Mouse (Mus musculus): ENCODE measurements around the gene Tcp10c. TPM values are rescaled to one million over a fixed set of nuclear protein-coding genes. Genes with fewer than 3 reads are reported as not detected.
"Not testable (repeated sequence)": the region's sequence is repeated elsewhere in the genome, so short reads cannot be mapped to it uniquely, and the experiment has no call there.

Gene Tcp10c
- total RNA-seq (2015; ENCODE audit: low replicate concordance): not detected in 2 replicates
- total RNA-seq (2017; ENCODE audit: low replicate concordance): not detected in 2 replicates

DNA sequence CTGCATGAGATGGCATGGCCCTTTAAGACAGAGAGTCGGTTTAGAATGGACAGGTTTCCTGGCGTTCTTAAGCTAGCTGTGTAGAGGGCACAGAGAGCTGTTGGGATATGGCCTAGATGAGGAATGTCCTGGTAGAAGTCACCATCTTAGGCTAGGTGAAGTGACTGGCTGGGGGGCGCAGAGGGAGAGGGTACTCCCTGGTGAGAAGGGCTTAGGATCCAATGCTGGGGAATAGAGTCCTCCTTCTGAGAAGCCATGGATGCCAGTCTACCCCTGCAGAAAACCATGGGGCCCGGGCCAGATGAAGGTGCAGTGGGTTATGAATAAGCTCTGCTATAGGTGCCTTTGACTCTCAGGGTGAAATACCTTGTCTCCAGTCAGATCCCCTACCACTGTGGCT lies at the start of gene Tcp10c:
Gene Tcp10c, plus strand, starts transcription at position 52 of the 400 bp plus-strand sequence.
- ATAC-seq (replicated peaks; ENCODE audit: low FRiP score, poor library complexity, severe bottlenecking): not testable (repeated sequence)

DNA sequence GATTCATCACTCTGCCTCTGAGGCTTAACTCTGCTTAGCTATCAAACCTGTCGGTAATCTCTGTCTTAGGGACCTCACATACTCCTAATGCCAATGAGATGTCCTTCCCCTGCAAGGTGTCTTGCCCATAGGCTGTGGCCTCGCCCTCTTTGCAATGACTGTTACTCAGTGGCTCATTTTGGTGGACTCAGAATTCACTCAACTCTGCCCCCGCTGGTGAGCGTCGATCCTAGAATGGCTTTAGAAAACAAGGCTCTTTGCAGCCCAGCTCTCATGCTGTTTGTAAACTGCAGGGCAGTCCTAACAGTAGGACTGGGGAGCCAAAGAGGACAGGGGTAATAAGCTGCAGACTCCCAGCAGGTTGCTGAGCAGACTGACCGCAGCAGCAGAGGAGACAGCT lies 46.5 kb upstream of the Tcp10c start:
- ATAC-seq (replicated peaks; ENCODE audit: low FRiP score, poor library complexity, severe bottlenecking): not testable (repeated sequence)

DNA sequence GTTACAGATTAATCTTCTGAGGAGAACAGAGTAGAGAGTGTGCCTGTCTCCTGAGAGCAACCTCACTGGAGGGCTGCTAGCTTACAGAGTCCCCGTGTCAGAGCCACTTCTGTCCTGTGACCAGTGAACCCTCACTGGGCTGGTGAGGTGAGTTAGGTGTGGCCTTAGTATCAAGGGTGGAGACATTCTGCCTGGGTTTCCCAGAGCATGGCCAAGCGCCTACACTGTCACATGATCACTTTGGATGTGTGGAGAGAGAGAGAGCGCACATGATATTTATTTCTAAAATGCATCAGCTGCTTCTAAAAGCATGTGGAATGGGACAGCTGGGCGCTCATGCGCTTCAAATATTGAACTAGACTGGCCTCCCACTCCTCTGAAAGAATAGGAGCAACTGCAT lies 46.0 kb upstream of the Tcp10c start:
- not testable (repeated sequence) for ATAC-seq (replicated peaks; ENCODE audit: low FRiP score, poor library complexity, severe bottlenecking)

DNA sequence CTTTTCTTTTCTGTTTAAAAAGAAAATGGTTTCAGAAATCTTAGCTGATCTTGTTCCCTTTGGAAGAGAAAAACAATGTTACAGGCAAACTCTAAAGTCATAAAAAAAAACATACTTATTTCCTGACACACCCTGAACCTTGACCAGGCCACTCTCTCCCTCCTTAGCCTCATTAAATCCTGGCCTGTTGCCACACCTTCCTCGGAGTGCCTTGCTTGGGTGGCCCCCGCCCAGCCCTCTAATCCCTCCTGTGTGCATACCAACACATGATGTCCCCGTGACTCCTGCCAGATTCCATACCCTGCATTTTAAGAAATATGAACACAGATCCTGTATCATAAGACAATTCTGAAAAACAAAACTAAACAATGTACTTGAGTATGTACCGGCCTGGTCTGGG lies 45.6 kb upstream of the Tcp10c start:
- ATAC-seq (replicated peaks; ENCODE audit: low FRiP score, poor library complexity, severe bottlenecking): not testable (repeated sequence)

DNA sequence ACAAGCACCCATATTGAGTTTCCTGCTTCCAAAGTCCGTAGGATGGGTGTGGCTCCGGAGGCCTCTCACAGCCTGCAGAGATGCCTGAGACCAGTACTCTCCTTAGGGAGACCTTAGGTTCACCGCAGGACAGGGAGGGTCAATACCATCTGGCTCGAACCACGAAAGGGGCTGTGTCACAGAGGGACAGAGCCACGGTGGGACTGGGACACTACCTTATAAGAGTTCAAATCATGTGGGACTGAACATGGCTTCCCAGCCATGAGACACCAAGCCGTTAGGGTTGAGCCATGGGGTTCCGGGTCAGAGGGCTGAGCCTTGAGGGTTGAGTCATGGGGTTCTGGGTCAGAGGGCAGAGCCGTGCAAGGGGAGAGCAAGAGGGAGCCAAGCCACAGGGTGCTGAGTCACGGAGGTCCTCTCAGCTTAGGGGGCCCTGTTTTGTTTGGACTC lies 45.2 kb upstream of the Tcp10c start:
- not testable (repeated sequence) for ATAC-seq (replicated peaks; ENCODE audit: low FRiP score, poor library complexity, severe bottlenecking)

DNA sequence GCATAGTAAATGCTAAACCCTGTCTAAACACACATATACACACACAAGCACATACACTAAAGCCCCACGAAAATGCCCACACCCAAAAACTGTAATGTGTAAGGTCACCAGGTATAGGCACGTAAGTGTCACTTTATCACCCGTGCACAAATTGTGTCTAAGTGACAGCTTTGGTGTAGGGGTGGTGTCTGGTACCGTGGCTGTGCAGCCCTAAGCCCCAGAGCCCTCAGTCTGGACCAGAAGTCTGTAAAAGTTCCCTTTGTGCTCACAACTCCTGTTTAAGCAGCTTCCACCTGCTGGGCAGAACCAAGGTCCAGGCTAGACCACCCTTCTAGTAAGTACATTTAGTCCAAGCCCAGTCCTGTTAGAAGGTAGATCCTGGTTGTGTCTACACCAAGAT lies 24.4 kb upstream of the Tcp10c start:
- ATAC-seq (replicated peaks; ENCODE audit: low FRiP score, poor library complexity, severe bottlenecking): not testable (repeated sequence)

DNA sequence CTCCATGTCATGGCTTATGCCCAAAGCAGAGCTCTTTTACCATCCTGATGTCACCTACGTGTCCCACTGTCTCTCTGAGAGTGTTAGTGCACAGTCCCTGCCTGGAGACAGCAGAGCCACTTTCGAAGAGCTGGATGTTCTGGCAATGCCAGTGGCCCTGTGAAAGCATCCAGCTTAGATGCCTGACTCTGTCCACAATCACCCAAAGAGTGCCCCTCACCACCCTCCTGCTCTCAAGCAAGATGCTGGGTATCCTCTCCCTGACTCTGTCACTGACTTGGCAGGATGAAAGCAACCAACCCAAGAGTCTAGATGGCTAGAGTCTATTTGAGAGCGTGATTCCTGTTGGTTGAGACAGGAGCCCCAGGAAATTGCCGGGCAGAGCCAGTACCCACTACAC lies 23.2 kb upstream of the Tcp10c start:
- not testable (repeated sequence) for ATAC-seq (replicated peaks; ENCODE audit: low FRiP score, poor library complexity, severe bottlenecking)

DNA sequence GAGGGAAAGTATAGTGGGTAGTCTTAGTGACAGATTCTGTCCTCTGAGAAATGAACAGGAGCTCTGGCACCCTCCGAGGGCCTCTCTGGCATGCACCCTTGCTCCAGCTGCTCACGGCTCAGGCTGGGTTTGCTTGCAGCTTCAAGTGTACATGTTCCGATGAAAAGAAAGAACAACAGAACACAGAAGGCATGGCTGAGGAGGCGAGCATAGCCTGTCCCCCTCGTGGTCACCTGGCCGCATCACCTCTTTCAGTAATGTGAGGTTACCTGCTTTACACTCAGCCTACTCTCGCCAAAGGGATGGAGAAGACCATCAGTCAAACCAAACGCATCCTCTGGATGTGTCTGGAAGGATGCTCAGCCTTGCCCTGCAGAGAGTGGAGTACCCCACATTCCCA lies 21.9 kb upstream of the Tcp10c start:
- not testable (repeated sequence) for ATAC-seq (replicated peaks; ENCODE audit: low FRiP score, poor library complexity, severe bottlenecking)

DNA sequence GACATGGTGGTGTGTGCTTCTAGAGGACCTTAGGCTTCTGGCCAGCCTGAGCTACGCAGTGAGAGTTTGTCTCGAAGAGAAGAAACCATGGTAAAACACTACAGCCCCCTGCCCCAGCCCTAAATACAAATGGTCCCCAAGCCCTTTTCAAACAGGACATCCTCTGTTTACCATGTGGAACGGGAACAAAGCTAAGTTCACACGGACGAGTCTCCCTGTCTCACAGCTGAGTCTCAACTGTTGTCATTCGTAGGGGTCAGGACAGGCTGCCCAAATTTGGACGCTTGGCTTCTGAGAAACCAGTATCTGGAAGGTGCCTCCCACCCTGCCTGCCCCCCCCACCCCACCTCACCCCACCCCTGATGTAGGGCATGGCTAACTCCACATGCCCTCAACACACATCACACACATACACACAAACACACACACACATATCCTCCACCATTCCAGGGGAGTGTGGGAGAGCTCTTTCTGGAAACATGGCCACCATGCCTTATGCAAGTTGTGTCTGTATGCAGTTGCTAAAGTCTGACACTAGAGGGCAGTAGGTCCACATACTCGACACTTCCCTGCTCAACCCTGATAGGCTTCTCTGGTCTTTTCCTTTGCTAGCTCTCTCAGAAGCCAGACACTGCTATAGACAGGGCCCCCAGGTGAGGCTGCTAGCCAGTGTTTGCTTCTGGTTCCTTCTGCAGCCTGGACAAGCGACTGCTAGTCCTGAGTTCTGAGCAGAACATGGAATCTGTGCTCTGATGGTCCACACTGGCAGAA lies 17.2 kb upstream of the Tcp10c start:
- ATAC-seq (replicated peaks; ENCODE audit: low FRiP score, poor library complexity, severe bottlenecking): peak; percentile 62; the same call in 1 of the 2 replicates

DNA sequence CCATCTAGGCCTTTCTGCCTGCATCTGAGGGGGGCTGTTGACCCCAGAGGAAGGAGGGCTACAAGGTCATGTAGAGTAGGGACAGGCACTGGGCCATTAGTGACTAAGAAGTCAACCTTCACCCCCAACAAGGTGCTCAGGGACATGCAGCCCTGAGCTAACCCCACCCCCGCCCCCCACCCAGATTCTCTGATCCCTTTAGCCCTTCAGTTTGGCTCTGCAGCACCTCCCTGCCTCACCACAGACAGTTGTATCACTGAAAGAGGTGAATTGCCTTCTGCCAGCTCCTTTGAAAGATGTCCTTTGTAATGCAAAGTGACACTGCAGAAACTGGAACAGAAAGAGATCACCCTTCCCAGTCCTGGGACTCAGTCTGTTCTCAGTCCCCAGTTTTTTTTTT lies 16.4 kb upstream of the Tcp10c start:
- not testable (repeated sequence) for ATAC-seq (replicated peaks; ENCODE audit: low FRiP score, poor library complexity, severe bottlenecking)

DNA sequence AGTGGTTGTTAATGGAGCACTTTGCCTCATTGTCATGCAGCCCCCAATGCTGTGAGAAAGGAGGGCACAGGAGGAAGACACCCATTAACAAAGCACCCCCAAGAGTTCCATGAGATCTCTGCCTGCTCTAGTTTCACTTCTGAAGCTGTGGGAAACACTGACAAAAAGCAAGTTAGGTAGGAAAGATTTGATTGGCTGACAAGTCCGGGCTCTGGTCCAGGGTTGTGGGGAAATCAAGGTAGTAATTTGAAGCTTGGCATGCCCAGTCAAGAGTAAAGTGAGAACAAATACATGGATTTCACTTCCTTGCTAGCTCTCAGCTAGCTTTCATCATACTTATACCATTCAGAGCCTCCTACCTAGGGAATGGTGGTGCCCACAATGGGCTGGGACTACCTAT lies 14.3 kb upstream of the Tcp10c start:
- ATAC-seq (replicated peaks; ENCODE audit: low FRiP score, poor library complexity, severe bottlenecking): not testable (repeated sequence)

DNA sequence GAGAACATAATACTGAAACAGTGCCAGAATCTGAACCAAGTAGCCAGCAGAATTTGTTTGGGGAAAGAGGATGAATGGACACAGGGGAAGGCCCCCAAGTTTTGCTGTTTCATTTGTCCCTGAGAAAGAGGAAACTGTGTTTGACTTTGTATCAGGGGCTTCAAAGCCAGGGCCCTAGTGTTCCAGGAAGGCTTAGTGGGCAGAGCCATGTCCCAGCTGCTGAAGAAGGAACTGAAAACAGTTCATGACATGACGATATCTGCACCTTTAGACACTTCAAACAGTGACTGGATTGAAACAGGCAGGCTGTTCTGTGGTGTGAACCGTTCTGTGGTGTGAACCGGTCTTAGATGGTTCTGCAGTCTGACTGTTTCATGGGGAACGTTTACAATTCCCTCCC lies 8.4 kb upstream of the Tcp10c start:
- ATAC-seq (replicated peaks; ENCODE audit: low FRiP score, poor library complexity, severe bottlenecking): not testable (repeated sequence)

DNA sequence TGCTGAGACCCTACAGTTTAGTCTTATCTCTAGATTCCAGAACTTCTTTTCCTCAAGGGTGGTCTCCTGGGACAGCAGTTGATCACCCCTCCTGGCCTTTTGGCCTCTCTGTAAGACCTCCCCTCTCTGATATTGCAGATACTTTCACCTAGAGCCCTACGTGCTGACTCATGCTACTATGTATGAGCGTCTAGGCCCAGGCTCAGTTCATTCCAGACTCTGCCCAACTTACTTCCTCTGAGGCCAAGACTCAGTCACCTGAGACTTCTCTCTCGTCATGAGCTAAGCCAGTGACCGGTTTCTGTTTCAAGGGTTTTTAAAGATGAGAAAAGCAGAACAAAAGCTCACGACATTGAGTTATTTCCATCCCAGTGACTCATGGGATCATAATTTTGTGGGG lies 4.8 kb upstream of the Tcp10c start:
- ATAC-seq (replicated peaks; ENCODE audit: low FRiP score, poor library complexity, severe bottlenecking): not testable (repeated sequence)

DNA sequence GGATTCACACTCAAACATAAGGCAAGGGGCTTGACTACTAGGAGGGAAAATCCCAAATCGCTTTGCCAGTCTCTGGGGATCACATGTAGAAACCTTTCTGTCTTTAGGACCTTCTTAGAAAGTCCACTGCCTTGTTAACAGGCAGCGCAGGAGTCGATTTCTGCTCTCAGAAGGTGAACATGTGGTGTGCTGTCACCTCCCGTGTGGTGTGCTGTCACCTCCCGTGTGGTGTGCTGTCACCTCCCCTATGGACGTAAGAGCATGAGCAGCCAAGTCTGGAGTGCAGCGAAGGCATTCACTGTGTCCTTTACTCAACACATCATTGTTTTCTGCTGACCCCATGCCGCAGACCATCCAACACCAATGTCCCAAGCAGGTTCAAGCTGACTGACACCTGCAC lies 1.1 kb upstream of the Tcp10c start:
- ATAC-seq (replicated peaks; ENCODE audit: low FRiP score, poor library complexity, severe bottlenecking): not testable (repeated sequence)

DNA sequence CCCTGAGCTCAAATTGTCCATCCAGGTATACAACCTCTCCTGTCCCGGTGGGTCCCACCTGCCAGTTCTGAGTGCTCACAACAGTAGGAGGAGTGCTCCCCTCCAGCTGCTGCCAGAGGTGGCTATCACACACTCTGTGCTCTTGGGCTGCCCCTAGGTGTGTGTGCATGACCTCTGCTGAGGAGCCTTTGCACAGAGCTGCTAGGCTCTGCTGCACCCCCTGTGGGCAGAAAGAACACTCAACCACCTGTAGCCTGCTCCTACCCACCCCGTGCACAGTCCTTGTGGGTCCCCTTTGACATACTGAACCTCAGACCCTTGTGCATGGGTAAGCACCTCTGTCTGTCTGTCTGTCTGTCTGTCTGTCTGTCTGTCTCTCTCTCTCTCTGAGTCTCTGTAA lies 8.1 kb downstream of the Tcp10c start:
- ATAC-seq (replicated peaks; ENCODE audit: low FRiP score, poor library complexity, severe bottlenecking): not testable (repeated sequence)

DNA sequence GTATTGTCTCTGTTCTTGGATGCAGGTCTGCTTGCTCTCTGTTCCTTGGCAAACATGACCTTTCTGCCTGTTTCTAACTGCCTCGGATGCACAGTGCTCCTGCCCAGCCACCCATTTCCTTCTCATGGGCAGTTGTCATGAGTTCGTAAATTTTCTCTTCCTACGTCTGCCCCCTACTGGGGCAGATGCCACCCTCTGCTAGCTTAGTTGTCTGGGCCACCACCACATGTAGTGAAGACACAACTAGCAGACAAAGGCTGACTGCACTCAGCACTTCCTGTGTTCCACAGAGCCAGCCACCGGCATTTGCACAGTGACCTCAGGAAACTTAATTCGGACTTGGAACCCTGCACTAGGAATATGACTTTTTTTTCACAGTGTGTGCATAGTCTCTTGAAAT lies 9.4 kb downstream of the Tcp10c start:
- not testable (repeated sequence) for ATAC-seq (replicated peaks; ENCODE audit: low FRiP score, poor library complexity, severe bottlenecking)

DNA sequence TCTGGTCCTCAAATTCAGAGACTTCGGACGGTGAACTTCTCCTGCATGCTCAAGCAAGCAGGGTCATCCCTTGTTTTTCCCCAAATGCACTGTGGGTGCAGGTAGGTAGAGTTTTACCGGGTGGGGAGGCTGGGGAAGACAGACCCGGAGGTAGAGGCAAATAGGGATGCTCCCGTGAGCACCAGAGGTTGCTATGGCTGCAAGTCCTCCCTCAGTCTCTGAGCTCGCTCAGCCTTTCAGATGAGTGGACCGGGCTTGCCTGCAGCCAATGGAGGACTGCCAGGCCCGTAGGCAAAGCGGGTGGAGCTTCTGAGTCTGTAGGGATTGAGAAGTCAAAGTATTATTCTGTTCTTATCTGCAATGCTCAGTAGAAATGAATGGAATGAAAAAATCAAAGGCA lies 9.8 kb downstream of the Tcp10c start:
- not testable (repeated sequence) for ATAC-seq (replicated peaks; ENCODE audit: low FRiP score, poor library complexity, severe bottlenecking)

DNA sequence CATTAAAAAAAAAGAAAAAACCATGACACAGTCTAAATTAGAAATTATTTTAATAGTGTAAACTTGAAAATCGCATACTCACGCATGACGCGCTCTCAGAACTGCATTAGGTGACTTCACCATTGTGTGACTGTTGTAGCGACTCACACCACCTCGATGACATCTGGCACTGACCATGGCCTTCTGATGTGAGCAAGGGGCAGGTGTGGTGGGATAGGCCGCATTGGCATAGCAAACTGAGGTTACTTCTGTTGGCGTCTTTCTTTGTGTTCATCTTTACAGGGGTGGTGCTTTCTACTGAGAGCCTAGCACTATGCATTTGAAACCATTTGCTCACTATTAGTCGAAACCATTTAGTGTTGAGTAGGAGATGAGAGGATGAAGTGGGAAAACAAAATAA lies 12.8 kb downstream of the Tcp10c start:
- not testable (repeated sequence) for ATAC-seq (replicated peaks; ENCODE audit: low FRiP score, poor library complexity, severe bottlenecking)

DNA sequence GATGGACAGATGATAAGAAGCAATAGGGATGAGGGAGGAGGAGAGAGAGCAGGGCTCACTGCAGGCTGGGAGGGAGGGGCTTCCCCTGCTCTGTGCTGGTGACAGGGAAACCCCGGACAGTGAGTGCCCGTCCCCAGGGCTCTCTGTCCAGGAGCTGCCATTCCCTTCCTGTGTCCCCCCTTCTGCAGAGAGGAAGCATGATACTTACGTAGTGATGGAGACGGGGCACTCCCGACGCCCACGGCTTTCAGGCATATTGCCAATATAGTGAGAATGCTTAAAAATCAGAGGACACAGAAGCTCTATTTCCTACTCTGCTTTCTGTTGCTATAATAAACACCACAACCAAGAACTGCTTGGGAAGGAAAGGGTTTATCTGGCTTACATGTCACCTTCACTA lies 14.3 kb downstream of the Tcp10c start:
- ATAC-seq (replicated peaks; ENCODE audit: low FRiP score, poor library complexity, severe bottlenecking): not testable (repeated sequence)

DNA sequence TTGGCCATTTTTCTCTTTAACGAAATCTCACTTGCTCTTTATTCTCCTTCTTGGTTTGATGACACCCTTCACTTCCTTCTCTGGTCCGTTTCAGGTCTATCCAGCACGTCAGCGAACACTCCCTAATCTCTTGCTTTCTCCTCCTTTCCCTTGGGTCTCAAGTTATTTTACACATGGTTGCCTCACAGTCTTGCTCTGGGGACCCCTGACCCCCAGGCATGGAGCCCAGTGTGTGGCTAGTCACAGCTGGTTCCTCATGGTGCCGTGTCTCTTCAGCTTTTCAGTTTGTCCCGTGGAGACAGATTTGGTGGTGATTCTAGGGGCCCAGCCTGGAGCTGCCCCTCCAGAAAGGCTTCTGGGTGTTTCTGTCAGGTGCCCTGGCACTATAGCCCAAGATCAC lies 16.4 kb downstream of the Tcp10c start:
- ATAC-seq (replicated peaks; ENCODE audit: low FRiP score, poor library complexity, severe bottlenecking): not testable (repeated sequence)

DNA sequence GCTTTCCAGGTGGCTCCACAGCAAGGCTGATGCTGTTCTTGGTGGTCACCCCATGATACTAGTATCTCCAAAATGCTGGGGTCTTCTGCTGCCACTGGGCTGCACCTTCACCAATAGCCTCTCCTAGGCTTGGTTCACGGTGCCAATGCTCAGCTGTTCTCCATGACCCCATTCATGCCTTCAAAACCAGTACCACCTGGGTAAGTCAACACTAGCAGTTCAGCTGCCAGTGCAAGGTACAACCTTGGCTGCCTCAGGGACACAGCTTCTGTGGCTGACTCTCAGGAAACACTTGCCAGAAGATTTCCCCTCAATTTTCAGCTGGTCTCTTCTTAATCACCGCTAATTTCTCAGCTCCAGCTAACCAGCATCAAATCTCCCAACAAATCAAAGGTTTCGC lies 24.0 kb downstream of the Tcp10c start:
- not testable (repeated sequence) for ATAC-seq (replicated peaks; ENCODE audit: low FRiP score, poor library complexity, severe bottlenecking)
